Mouse (Mus musculus) lung, postnatal 36 days (tissue): ENCODE measurements around the gene Mff.

Experiments used
- DNase-seq: peaks from one replicate; pipeline ENCODE4 v3.0.0; 2022; ENCODE audit warnings: mixed read lengths

Gene Mff

GRCm38 (mm10) chr1:82724339-82725025, at the start of gene Mff:
Gene Mff (plus strand): TSS chr1:82724890.
- DNase-seq, result peak; percentile 96

- DNase-seq, result no peak
Measured at GRCm38 (mm10) chr1:82686328-82686727, 38.4 kb upstream of the Mff start.

GRCm38 (mm10) chr1:82686866-82687265, 37.8 kb upstream of the Mff start:
- DNase-seq, result no peak

- DNase-seq, result no peak
Measured at GRCm38 (mm10) chr1:82687931-82688330, 36.8 kb upstream of the Mff start.

GRCm38 (mm10) chr1:82695915-82696314, 28.8 kb upstream of the Mff start:
- DNase-seq, result no peak

GRCm38 (mm10) chr1:82717816-82718512, 6.7 kb upstream of the Mff start:
- DNase-seq, result peak; percentile 75

- no peak for DNase-seq
Measured at GRCm38 (mm10) chr1:82725026-82725874, 560 bp downstream of the Mff start.

GRCm38 (mm10) chr1:82725875-82726185, 1.1 kb downstream of the Mff start:
- DNase-seq, result no peak

- DNase-seq, result no peak
Measured at GRCm38 (mm10) chr1:82726482-82726881, 1.8 kb downstream of the Mff start.

GRCm38 (mm10) chr1:82733357-82733756, 8.7 kb downstream of the Mff start:
- no peak for DNase-seq

- DNase-seq, result no peak
Measured at GRCm38 (mm10) chr1:82738066-82738465, 13.4 kb downstream of the Mff start.

- DNase-seq, result no peak
Measured at GRCm38 (mm10) chr1:82741539-82741938, 16.8 kb downstream of the Mff start.

GRCm38 (mm10) chr1:82743962-82744361, 19.3 kb downstream of the Mff start:
- no peak for DNase-seq

- DNase-seq, result no peak
Measured at GRCm38 (mm10) chr1:82746408-82746807, 21.7 kb downstream of the Mff start.

- DNase-seq, result no peak
Measured at GRCm38 (mm10) chr1:82747714-82748452, 23.2 kb downstream of the Mff start.

- no peak for DNase-seq
Measured at GRCm38 (mm10) chr1:82759520-82759919, 34.8 kb downstream of the Mff start.

GRCm38 (mm10) chr1:82761454-82762169, 36.9 kb downstream of the Mff start:
- DNase-seq, result no peak

- no peak for DNase-seq
Measured at GRCm38 (mm10) chr1:82762274-82762673, 37.6 kb downstream of the Mff start.

GRCm38 (mm10) chr1:82766227-82766626, 41.5 kb downstream of the Mff start:
- no peak for DNase-seq

- DNase-seq, result no peak
Measured at GRCm38 (mm10) chr1:82766641-82767040, 42.0 kb downstream of the Mff start.

- DNase-seq, result no peak
Measured at GRCm38 (mm10) chr1:82768269-82768668, 43.6 kb downstream of the Mff start, which contains the start of gene Tm4sf20. Gene Tm4sf20 (minus strand): TSS chr1:82768461.

- DNase-seq, result no peak
Measured at GRCm38 (mm10) chr1:82771022-82771586, 46.4 kb downstream of the Mff start, which contains the start of gene Gm47791. Gene Gm47791 (minus strand): TSS chr1:82771243.
